Mouse (Mus musculus): ENCODE data around the gene Tmed6. TPM values are rescaled to one million over a fixed set of nuclear protein-coding genes. Genes with fewer than 3 reads are reported as not detected.
"Not testable (repeated sequence)": the region's sequence is repeated elsewhere in the genome, so short reads cannot be mapped to it uniquely, and the experiment has no call there.

Gene Tmed6
- polyA plus RNA-seq, 1 experiment from 2014 or later = not detected

DNA sequence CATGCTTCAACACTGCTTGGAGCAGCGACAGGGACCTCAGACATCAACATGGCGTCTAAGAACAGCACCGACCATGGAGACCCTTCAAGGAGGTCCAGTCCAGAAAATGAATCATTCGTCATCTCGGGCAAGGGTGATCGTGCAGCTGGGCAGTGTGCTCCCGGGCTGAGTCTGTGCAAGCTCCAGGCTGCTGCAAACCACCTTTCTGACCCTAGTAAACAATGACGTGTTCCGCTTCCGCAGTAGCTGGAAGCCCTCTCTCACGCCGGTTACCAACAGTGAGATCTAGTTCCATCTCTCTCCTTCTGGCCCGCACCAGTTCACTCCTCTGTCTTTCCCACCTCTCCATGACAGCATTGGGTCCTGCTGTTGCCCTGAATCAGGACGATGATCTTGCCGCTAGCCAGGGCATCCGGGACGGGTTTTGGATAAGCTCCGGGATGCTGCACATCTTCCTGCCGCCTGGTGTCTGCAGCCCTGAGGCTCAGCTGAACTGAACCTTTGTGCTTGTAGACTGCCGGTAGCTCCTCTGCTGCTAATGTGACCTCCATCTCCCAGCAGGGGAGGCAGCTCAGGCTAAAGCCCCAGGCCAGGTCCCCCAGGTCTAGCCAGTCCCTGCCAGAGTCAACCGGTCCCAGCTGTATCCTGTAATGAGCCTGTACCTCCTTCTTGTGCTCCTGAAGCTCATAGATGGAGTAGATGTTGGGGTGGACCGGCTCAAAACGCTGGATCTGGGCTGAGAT lies 43.7 kb upstream of the Tmed6 start:
- ATAC-seq (ENCODE audit: insufficient read depth, low FRiP score, low TSS enrichment) (no peak), DNase-seq (ENCODE audit: low spot score) (no peak)
- H3K4me1 ChIP-seq (ENCODE audit: control insufficient read depth, insufficient read depth, low read length) = no peaks in the 10 kb centered on the region
- H3K36me3 ChIP-seq (ENCODE audit: control insufficient read depth, insufficient read depth, low read length) = no peaks in the 10 kb centered on the region
- no peak overlapping the region for H3K27ac ChIP-seq (ENCODE audit: low read depth, low read length)
- H3K9me3 ChIP-seq (ENCODE audit: control insufficient read depth, low read length) = no peaks in the 10 kb centered on the region
- H3K9ac ChIP-seq (ENCODE audit: low read length) = no peak overlapping the region
- no peaks in the 10 kb centered on the region for H3K27me3 ChIP-seq (ENCODE audit: control insufficient read depth, insufficient read depth, low read length)
- WGBS = 74% methylated on average over 23 of the region's 23 CpGs
- H3K4me2 ChIP-seq (ENCODE audit: low read depth) = no peak overlapping the region
- no peak overlapping the region for H3K4me3 ChIP-seq (ENCODE audit: low read depth, low read length)

DNA sequence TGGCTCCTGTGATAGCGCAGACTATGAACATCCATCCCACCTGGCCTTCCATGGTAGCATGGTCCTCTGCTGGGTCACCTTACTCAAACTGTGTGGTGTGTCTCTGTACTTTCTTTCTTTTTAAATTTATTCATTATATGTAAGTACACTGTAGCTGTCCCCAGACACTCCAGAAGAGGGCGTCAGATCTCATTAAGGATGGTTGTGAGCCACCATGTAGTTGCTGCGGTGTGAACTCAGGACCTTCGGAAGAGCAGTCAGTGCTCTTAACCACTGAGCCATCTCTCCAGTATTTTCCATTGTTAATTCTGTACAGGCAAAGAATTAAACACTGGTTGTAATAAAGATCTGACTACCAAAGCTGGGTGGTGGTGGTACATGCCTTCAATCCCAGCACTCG lies 42.6 kb upstream of the Tmed6 start:
- H3K9me3 ChIP-seq (ENCODE audit: control insufficient read depth, low read length); H3K9ac ChIP-seq (ENCODE audit: low read length); ATAC-seq (ENCODE audit: insufficient read depth, low FRiP score, low TSS enrichment); H3K36me3 ChIP-seq (ENCODE audit: control insufficient read depth, insufficient read depth, low read length); H3K4me1 ChIP-seq (ENCODE audit: control insufficient read depth, insufficient read depth, low read length); H3K4me3 ChIP-seq (ENCODE audit: low read depth, low read length); DNase-seq (ENCODE audit: low spot score); H3K4me2 ChIP-seq (ENCODE audit: low read depth); H3K27ac ChIP-seq (ENCODE audit: low read depth, low read length); H3K27me3 ChIP-seq (ENCODE audit: control insufficient read depth, insufficient read depth, low read length): not testable (repeated sequence)
- 96% methylated on average over 5 of the region's 5 CpGs for WGBS

DNA sequence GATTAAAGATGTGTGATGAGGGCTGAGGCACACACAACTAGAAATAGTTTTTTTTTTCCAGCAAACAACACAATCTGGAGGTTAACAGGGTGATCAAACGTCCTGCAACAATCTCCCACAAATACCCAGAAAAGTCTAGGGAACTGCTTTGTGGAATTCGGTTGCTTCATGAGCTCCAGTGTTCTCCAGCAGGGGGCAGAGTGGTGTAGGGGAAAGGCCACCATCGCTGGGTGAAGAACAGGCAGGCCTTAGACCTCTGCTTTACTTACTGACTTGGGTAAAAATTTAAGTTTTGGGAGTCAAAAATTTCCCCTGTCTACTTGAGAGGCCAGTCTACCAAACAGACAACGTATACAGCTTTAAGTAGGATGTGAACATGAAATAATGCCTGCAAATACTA lies 39.1 kb upstream of the Tmed6 start:
- Histone ChIP-seq H3K27me3 (ENCODE audit: control insufficient read depth, insufficient read depth, low read length) (no peaks in the 10 kb centered on the region), H3K4me1 (ENCODE audit: control insufficient read depth, insufficient read depth, low read length) (no peaks in the 10 kb centered on the region), H3K36me3 (ENCODE audit: control insufficient read depth, insufficient read depth, low read length) (no peaks in the 10 kb centered on the region), H3K9me3 (ENCODE audit: control insufficient read depth, low read length) (no peaks in the 10 kb centered on the region), H3K27ac (ENCODE audit: low read depth, low read length) (no peak overlapping the region), H3K4me2 (ENCODE audit: low read depth) (no peak overlapping the region), H3K4me3 (ENCODE audit: low read depth, low read length) (no peak overlapping the region), H3K9ac (ENCODE audit: low read length) (no peak overlapping the region)
- no peak for ATAC-seq (ENCODE audit: insufficient read depth, low FRiP score, low TSS enrichment)
- DNase-seq (ENCODE audit: low spot score) = peak; percentile 78
- WGBS = 12% methylated on average over 4 of the region's 4 CpGs

DNA sequence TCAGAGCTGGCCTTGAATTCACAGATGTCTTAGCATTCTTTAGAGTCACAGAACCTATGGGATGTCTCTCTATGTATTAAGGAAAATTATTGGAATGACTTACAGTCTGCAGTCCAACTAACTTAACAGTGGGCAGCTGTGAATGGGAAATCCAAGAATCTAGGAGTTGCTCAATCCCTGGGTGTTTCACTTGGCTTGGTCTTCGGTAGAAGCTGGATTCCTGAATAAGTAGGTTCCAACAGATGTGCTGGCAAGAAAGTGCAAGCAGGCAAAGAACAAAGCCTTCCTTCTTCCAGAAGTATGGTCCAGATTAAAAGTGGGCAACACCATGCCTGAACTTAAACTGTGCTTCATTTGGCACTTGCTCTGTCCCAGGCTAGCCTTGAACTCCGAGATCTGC lies 35.2 kb upstream of the Tmed6 start:
- H3K4me1 ChIP-seq (ENCODE audit: control insufficient read depth, insufficient read depth, low read length) = peaks cover 1% of the 10 kb centered on the region; the same call in 1 of the 2 replicates
- no peaks in the 10 kb centered on the region for H3K27me3 ChIP-seq (ENCODE audit: control insufficient read depth, insufficient read depth, low read length)
- H3K9ac ChIP-seq (ENCODE audit: low read length) = no peak overlapping the region
- H3K4me3 ChIP-seq (ENCODE audit: low read depth, low read length) = no peak overlapping the region
- 86% methylated on average over 2 of the region's 2 CpGs for WGBS
- H3K4me2 ChIP-seq (ENCODE audit: low read depth) = no peak overlapping the region
- H3K9me3 ChIP-seq (ENCODE audit: control insufficient read depth, low read length) = no peaks in the 10 kb centered on the region
- DNase-seq (ENCODE audit: low spot score) (no peak), ATAC-seq (ENCODE audit: insufficient read depth, low FRiP score, low TSS enrichment) (no peak)
- no peak overlapping the region for H3K27ac ChIP-seq (ENCODE audit: low read depth, low read length)
- no peaks in the 10 kb centered on the region for H3K36me3 ChIP-seq (ENCODE audit: control insufficient read depth, insufficient read depth, low read length)

DNA sequence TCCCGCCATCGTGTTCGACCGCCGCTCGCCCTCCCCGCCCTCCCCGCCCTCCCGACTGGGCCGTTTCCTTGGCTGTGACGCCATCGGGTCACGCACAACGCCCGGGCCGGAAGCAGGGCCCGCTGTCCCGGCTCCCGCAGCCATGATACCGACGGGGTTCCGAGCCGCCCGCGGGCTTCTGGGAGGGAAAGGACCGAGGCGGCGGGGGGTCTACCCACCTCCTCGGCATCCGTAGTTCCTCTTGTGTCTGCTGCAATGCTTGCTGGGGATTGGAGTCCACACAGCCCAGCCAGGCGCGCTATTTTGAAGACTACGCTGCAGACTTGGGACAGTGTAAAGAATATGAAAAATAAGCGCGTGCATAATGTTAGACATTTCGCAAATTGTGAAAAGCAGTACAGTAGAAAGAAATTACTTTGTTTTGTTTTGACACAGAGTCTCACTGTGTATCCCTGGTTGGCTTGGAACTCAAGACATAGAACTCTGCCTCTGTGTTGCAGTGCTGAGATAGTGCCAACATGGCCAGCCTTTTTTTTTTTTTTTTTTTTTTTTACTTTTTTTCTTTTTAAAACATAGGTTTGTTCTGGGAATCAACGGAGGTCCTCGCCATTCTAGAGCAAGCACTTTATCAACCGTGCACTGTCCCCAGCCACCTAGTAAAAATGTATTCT lies 31.1 kb upstream of the Tmed6 start, which contains the start of gene Terf2:
Gene Terf2, minus strand, starts transcription at position 182 of the 671 bp plus-strand sequence.
- Histone ChIP-seq H3K9ac (ENCODE audit: low read length) (peak within 1 kb of the TSS; percentile 72), H3K4me2 (ENCODE audit: low read depth) (peak within 1 kb of the TSS; percentile 63), H3K27me3 (ENCODE audit: control insufficient read depth, insufficient read depth, low read length) (no peaks in the 10 kb centered on the region), H3K4me3 (ENCODE audit: low read depth, low read length) (peak within 1 kb of the TSS; percentile 88), H3K36me3 (ENCODE audit: control insufficient read depth, insufficient read depth, low read length) (no peaks in the 10 kb centered on the region), H3K4me1 (ENCODE audit: control insufficient read depth, insufficient read depth, low read length) (peaks cover 10% of the 10 kb centered on the region), H3K27ac (ENCODE audit: low read depth, low read length) (peak within 1 kb of the TSS; percentile 86), H3K9me3 (ENCODE audit: control insufficient read depth, low read length) (no peaks in the 10 kb centered on the region)
- ATAC-seq (ENCODE audit: insufficient read depth, low FRiP score, low TSS enrichment) (peak; percentile 96), DNase-seq (ENCODE audit: low spot score) (peak; percentile 96)
- 4% methylated on average over 39 of the region's 39 CpGs for whole genome bisulfite sequencing

DNA sequence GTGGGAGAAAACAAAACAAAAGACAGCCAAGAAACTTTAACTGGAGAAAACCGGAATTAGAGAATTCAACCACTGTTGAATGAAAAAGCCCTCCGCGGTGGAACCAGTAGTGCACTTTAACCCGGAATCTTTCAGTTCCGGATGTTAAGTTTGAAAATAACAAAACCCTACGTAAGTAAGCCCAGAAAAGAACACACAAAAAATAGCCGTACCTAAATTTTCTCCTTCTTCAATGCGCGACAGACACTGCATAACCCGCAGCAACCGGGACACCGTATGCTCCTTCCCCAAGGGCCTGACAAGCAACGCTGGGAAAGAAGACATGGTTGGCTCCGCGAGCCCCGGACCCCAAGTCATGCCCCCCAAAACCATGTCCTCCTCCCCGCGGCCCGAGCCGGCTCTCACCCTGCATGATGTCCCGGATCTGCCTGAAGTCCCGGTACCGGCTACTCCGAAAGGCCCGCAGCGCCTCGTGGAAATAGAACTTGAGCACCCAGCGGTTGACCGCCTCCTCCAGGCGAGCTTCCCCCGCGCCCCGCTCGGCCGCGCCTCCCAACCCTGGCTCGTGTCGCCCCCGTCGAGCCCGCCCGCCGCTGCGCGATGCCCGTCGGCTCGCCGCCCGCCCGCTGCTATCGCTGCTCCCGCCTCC lies 30.4 kb upstream of the Tmed6 start:
- Histone ChIP-seq H3K4me3 (ENCODE audit: low read depth, low read length) (peak overlapping the region; percentile 88), H3K4me1 (ENCODE audit: control insufficient read depth, insufficient read depth, low read length) (peaks cover 10% of the 10 kb centered on the region), H3K9me3 (ENCODE audit: control insufficient read depth, low read length) (no peaks in the 10 kb centered on the region), H3K27ac (ENCODE audit: low read depth, low read length) (peak overlapping the region; percentile 86), H3K36me3 (ENCODE audit: control insufficient read depth, insufficient read depth, low read length) (0 out of 2 replicates have a peak, but pooled peaks cover 2% of the 10 kb centered on the region), H3K27me3 (ENCODE audit: control insufficient read depth, insufficient read depth, low read length) (no peaks in the 10 kb centered on the region), H3K9ac (ENCODE audit: low read length) (peak overlapping the region; percentile 72), H3K4me2 (ENCODE audit: low read depth) (peak overlapping the region; percentile 63)
- WGBS = 1% methylated on average over 45 of the region's 53 CpGs
- DNase-seq (ENCODE audit: low spot score) (no peak), ATAC-seq (ENCODE audit: insufficient read depth, low FRiP score, low TSS enrichment) (no peak; the same call in 1 of the 2 replicates)

DNA sequence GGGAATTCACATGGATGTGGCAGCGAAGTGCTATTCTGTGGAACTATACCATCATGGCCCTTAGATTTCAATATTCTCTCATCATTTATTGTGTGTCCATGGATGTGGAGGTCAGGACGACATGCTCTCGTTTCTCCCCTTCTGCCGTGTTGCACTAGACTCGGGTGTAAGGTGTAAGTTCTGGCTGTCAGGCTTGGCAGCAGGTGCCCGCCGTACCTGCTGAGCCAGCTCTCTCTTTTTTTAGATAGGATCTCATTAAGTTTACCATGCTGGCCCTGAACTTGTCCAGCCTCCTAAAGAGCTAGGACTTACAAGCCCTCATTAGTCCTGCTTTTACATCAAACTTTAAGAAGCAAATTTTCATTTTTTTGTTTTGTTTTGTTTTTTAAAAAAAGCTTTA lies 25.1 kb upstream of the Tmed6 start:
- Histone ChIP-seq H3K27me3 (ENCODE audit: control insufficient read depth, insufficient read depth, low read length) (no peaks in the 10 kb centered on the region), H3K9me3 (ENCODE audit: control insufficient read depth, low read length) (no peaks in the 10 kb centered on the region), H3K9ac (ENCODE audit: low read length) (no peak overlapping the region), H3K36me3 (ENCODE audit: control insufficient read depth, insufficient read depth, low read length) (peaks cover 14% of the 10 kb centered on the region), H3K27ac (ENCODE audit: low read depth, low read length) (no peak overlapping the region), H3K4me3 (ENCODE audit: low read depth, low read length) (no peak overlapping the region), H3K4me2 (ENCODE audit: low read depth) (no peak overlapping the region), H3K4me1 (ENCODE audit: control insufficient read depth, insufficient read depth, low read length) (peaks cover 8% of the 10 kb centered on the region)
- DNase-seq (ENCODE audit: low spot score) (no peak), ATAC-seq (ENCODE audit: insufficient read depth, low FRiP score, low TSS enrichment) (no peak)
- WGBS = 98% methylated on average over 7 of the region's 7 CpGs

DNA sequence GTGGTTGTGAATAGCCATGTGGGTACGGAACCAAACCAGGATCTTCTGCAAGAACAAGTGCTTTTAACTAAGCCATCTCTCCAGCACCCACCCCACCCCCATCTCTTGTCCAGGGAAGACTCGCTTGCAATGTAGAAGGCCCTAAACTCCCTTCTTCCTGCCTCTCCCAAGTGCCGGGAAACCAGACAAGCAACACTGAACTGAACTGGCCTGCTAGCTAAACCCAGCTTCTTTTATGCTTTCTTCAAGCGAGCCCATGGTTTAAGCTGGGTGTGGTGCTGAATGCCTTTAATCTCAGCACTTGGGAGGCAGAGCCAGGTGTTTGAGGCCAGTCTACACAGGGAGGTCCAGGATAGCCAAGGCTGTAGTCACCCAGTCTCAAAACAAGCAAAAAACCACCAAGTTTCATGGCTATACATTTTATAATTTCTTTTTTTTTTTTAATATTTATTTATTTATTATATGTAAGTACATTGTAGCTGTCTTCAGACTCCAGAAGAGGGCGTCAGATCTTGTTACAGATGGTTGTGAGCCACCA lies 23.2 kb upstream of the Tmed6 start:
- Histone ChIP-seq H3K9ac (ENCODE audit: low read length) (no peak overlapping the region), H3K4me2 (ENCODE audit: low read depth) (no peak overlapping the region), H3K27ac (ENCODE audit: low read depth, low read length) (no peak overlapping the region), H3K4me1 (ENCODE audit: control insufficient read depth, insufficient read depth, low read length) (no peaks in the 10 kb centered on the region), H3K9me3 (ENCODE audit: control insufficient read depth, low read length) (no peaks in the 10 kb centered on the region), H3K36me3 (ENCODE audit: control insufficient read depth, insufficient read depth, low read length) (peaks cover 14% of the 10 kb centered on the region), H3K4me3 (ENCODE audit: low read depth, low read length) (no peak overlapping the region), H3K27me3 (ENCODE audit: control insufficient read depth, insufficient read depth, low read length) (no peaks in the 10 kb centered on the region)
- ATAC-seq (ENCODE audit: insufficient read depth, low FRiP score, low TSS enrichment) (no peak), DNase-seq (ENCODE audit: low spot score) (no peak)
- WGBS = 93% methylated on average over 5 of the region's 5 CpGs
